Mouse (Mus musculus): ENCODE results near the gene Tfdp2.

DNA sequence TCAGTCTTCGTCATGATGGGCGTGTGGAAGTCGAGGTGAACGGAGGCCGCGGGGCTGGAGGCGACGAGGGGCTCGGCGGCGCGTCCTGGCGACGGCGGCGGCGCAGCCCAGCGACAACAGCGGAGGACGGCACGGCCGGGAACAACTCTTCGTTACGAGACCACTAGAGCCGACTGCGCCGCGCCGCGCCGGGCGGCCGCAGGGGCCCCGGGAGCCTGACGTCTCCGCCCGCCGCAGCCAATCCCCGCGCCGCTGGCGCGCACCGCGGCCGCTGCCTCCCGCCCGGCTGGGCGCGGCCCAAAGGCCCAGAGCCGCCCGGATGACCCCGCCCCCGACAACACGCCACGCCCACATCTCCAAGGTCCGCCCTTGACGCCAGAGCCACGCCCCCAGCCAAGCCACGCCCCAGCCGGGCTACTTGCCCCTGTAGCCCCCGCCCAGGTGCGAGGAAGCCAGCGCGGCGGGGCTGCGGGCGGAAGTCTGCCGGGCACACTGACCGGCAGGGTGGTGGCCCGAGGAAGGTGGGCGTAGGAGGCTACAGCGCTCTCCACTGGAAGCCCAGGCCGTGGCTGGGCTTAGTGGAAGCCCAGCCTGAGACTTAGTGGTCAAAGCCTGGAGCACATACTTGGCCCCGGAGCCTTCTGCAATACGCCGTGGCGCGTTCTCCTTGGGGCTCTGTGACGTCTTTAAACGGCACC lies 168.2 kb downstream of the Tfdp2 start, which contains the start of gene Atp1b3:
- TF ChIP-seq POLR2A (IDR thresholded peaks at IDR 0.05; ENCODE audit: insufficient read length, low read depth) = peak; percentile 71
- no peak for TF ChIP-seq SRF (IDR thresholded peaks at IDR 0.05; ENCODE audit: control insufficient read depth, insufficient read length, low read depth)
- no peak for TF ChIP-seq MAX (IDR thresholded peaks at IDR 0.05; ENCODE audit: low read depth)
- peak; percentile 85 for TF ChIP-seq POLR2AphosphoS2 (IDR thresholded peaks at IDR 0.05; ENCODE audit: insufficient read length, low read depth)
- no peak for TF ChIP-seq TCF12 (IDR thresholded peaks at IDR 0.05; ENCODE audit: insufficient read depth, poor library complexity, severe bottlenecking)
- no peak for TF ChIP-seq USF1 (IDR thresholded peaks at IDR 0.05; ENCODE audit: low read depth)
- peak; percentile 29 for TF ChIP-seq REST (IDR thresholded peaks at IDR 0.05; ENCODE audit: insufficient read depth, insufficient read length)

Measured in myocyte (in vitro differentiated cells).